Mouse (Mus musculus) MEL-GATA-1-ER (cell line): ENCODE results near the gene Magea2.
"Not testable (repeated sequence)": the region's sequence is repeated elsewhere in the genome, so short reads cannot be mapped to it uniquely, and the experiment has no call there.

ENCODE experiments used
- DNase-seq: peaks from one replicate; pipeline ENCODE4 v3.0.0-alpha.2; 2012; ENCODE audit warnings: low read depth; ENCODE audit errors: extremely low read depth

Magea2 gene

DNA sequence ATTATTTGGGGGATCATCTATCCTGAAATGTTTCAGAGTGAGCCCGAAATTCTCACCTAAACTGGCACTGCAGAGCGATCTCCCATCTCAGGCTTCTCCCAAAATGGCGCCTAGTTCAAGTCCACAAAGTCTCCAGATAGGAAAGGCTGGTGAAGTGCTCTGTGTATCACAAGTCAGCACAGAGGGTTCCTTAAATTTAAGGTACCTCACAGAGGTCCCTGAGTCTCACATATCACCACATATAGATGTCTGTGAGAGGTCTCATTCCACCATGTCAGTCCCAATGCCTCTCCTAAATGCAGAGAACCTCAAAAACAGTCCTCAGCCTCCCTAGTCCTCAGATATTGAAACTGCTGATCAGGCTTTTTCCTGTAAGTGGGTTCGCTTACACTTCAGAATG lies at the start of gene Magea2:
TSS of gene Magea2 (minus strand) at position 101 of the 400 bp plus-strand sequence.
- DNase-seq: not testable (repeated sequence)

GRCm38 (mm10) chrX:155128312-155128711 lies 34.8 kb upstream of the Magea2 start, which contains the start of gene Cldn34b2:
TSS of gene Cldn34b2 (minus strand) at chrX:155128412.
- not testable (repeated sequence) for DNase-seq

DNA sequence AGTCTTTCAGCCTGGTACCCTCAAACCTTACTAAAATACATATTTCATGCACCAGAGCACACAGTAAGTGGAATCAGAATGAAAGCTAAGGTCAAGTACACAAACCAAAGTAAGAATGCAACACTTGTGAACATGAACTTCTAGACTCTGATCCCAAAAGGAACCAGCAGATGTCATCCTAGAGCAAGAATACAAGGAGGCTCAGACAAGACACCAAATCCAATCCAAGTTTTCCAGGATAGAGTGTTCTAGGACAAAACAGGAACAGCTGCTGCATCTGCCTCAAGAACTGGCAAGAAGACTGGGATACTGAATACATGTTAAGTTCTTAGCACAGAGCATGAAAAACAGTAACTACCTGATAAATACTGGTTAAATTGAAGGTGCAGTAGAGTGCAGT lies 4.6 kb upstream of the Magea2 start:
- no peak for DNase-seq

DNA sequence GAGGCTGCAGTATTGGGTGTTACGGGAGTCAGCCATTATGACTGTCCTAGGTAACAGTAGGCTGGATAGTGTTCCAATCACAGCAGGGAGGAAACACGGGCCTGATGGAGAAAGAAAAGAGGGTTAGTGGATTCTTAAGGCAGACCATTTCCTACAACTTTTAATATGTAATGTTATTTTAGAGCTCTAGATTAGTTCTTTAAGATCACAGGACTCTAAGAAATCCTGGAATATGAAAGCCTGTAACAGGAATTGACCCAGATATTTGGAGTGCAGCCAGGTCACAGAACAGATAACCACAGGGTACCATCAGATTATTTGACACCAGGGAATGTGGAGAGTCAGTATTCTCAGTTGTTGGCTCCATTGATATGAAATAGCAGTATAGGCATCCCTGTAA lies 3.8 kb downstream of the Magea2 start, which contains the start of gene Magea1:
TSS of gene Magea1 (minus strand) at position 101 of the 400 bp plus-strand sequence.
- DNase-seq: not testable (repeated sequence)

GRCm38 (mm10) chrX:155063045-155063444 lies 30.4 kb downstream of the Magea2 start, which contains the start of gene Magea5:
TSS of gene Magea5 (minus strand) at chrX:155063145.
- DNase-seq: not testable (repeated sequence)

- DNase-seq: not testable (repeated sequence)
Measured at GRCm38 (mm10) chrX:154995750-154996149, 97.7 kb downstream of the Magea2 start, which contains the start of gene Magea8. TSS of gene Magea8 (minus strand) at chrX:154995850.
